Mouse (Mus musculus) liver, embryonic 16.5 days (tissue): ENCODE data around the gene Tyrobp. TPM values are rescaled to one million over a fixed set of nuclear protein-coding genes. Genes with fewer than 3 reads are reported as not detected.

Source experiments
- ATAC-seq: fragments of 200-750 bp; cut with Nextera tagmentation; 2 replicates; pipeline ENCODE4 v1.8.0; 2017; ENCODE audit warnings: low read depth, mild to moderate bottlenecking, moderate number of reproducible peaks, moderate library complexity
- H3K27ac ChIP-seq: fragments of 300-500 bp; sonication (generic); 2 replicates; pipeline ENCODE4 v1.5.1; 2014; ENCODE audit warnings: mild to moderate bottlenecking, low read length
- H3K27me3 ChIP-seq: fragments of 300-500 bp; sonication (generic); 2 replicates; pipeline ENCODE4 v1.6.1; 2014; ENCODE audit warnings: low read depth, low read length, mixed read lengths; ENCODE audit not compliant: control insufficient read depth, insufficient read depth
- H3K36me3 ChIP-seq: fragments of 300-500 bp; sonication (generic); 2 replicates; pipeline ENCODE4 v1.6.1; 2014; ENCODE audit warnings: mild to moderate bottlenecking; ENCODE audit not compliant: control insufficient read depth, insufficient read depth
- H3K4me1 ChIP-seq: fragments of 300-500 bp; sonication (generic); 2 replicates; pipeline ENCODE4 v1.6.1; 2014; ENCODE audit warnings: low read depth, low read length, mixed read lengths; ENCODE audit not compliant: control insufficient read depth
- H3K4me2 ChIP-seq: fragments of 300-500 bp; sonication (generic); 2 replicates; pipeline ENCODE4 v1.6.1; 2014; ENCODE audit warnings: low read depth, low read length, mixed read lengths
- H3K4me3 ChIP-seq: fragments of 300-500 bp; sonication (generic); 2 replicates; pipeline ENCODE4 v1.5.1; 2014; ENCODE audit warnings: low read depth, mild to moderate bottlenecking, low read length
- H3K9ac ChIP-seq: fragments of 300-500 bp; sonication (generic); 2 replicates; pipeline ENCODE4 v1.6.1; 2014; ENCODE audit warnings: low read depth, low read length
- H3K9me3 ChIP-seq: fragments of 300-500 bp; sonication (generic); replicated peaks from 2 replicates; pipeline ENCODE4 v1.6.1; 2016; ENCODE audit warnings: low read length; ENCODE audit not compliant: control insufficient read depth
- WGBS: fragments of 180-500 bp; shearing (Covaris S2); extraction: QIAGEN DNeasy Blood & Tissue Kit; methylation state at CpG from one replicate; pipeline ENCODE4 v1.1.7; 2014; ENCODE audit not compliant: insufficient replicate concordance; 5-methylcytosine and 5-hydroxymethylcytosine counted together
- polyA plus RNA-seq: library from polyadenylated mRNA; unstranded; fragments of >200 nt; fragmentation: Nextera tagmentation; extraction: Ambion mirVana; gene quantifications from 2 replicates; pipeline ENCODE4 v1.2.1, GENCODE M21; 2015

Tyrobp gene
- polyA plus RNA-seq, 1 experiment from 2014 or later, result 154 TPM

DNA sequence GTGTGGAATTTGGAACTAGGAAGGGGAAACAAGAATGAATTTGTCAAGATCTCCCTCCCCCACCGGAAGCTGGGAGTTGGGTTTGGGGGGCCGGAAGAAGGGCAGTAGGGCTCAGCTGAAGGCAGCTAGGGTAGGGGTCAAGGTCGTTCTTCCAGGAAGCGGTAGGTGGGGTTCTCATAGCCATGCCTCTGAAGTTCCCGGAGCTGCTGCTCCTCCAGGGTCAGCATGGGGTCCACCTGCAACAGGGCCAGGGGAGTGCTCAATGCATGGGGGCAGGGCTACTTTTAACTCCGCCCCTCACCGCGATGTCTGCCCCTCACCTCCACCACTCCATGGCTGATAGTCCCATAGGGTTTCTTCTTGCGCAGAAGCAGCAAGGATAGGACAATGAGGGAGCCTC, 21.6 kb downstream of the Tyrobp start:
- no peak for ATAC-seq
- WGBS, result 30% methylated on average over 9 of the region's 9 CpGs
- peaks cover 5% of the 10 kb centered on the region; the same call in 1 of the 2 replicates for H3K27me3 ChIP-seq

GRCm38 (mm10) chr7:30436879-30437278, 23.3 kb downstream of the Tyrobp start:
- no peaks in the 10 kb centered on the region for H3K9me3 ChIP-seq
- no peak overlapping the region for H3K4me2 ChIP-seq
- no peak overlapping the region for H3K4me3 ChIP-seq
- 18% methylated on average over 10 of the region's 10 CpGs for WGBS
- no peak for ATAC-seq
- peaks cover 5% of the 10 kb centered on the region; the same call in 1 of the 2 replicates for H3K27me3 ChIP-seq
- no peaks in the 10 kb centered on the region for H3K36me3 ChIP-seq
- H3K9ac ChIP-seq, result no peak overlapping the region
- no peak overlapping the region for H3K27ac ChIP-seq
- H3K4me1 ChIP-seq, result no peaks in the 10 kb centered on the region

More for the DNA sequence above, 21.6 kb downstream of the Tyrobp start:
- no peaks in the 10 kb centered on the region for H3K36me3 ChIP-seq
- H3K27ac ChIP-seq, result no peak overlapping the region
- no peak overlapping the region for H3K4me2 ChIP-seq
- H3K4me3 ChIP-seq, result no peak overlapping the region
- H3K9ac ChIP-seq, result no peak overlapping the region
- H3K9me3 ChIP-seq, result no peaks in the 10 kb centered on the region
- no peaks in the 10 kb centered on the region for H3K4me1 ChIP-seq

- no peak for ATAC-seq
- Histone ChIP-seq H3K4me1 (peaks cover 8% of the 10 kb centered on the region), H3K27me3 (peaks cover 17% of the 10 kb centered on the region), H3K27ac (no peak overlapping the region), H3K4me3 (no peak overlapping the region), H3K36me3 (no peaks in the 10 kb centered on the region), H3K9ac (no peak overlapping the region), H3K9me3 (no peaks in the 10 kb centered on the region), H3K4me2 (no peak overlapping the region)
- WGBS, result 68% methylated on average over 13 of the region's 13 CpGs
Measured at GRCm38 (mm10) chr7:30439734-30440133, 26.2 kb downstream of the Tyrobp start.

DNA sequence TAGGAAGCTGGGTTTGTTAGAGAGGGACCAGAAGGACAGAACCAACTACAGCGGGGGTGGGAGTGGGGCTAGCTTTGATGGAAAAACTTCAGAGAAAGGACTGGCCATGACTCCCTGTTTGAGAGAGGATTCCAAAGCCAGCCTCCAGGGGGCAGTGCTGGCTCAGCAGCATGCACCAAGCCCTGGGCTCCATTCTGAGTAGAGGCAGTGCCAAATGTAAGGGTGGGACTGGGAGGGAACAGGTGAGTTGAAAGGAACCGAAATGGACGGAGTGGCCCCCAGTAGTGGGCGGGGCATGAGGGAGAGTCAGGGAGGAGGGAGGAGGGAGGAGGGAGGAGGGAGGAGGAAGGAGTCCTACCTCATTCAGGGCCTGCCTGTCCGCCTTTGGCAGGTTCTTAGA, 27.1 kb downstream of the Tyrobp start:
- 13% methylated on average over 5 of the region's 5 CpGs for WGBS
- no peak overlapping the region for H3K27ac ChIP-seq
- H3K36me3 ChIP-seq, result no peaks in the 10 kb centered on the region
- H3K4me2 ChIP-seq, result no peak overlapping the region
- no peaks in the 10 kb centered on the region for H3K9me3 ChIP-seq
- ATAC-seq, result no peak
- peaks cover 27% of the 10 kb centered on the region for H3K27me3 ChIP-seq
- H3K4me3 ChIP-seq, result no peak overlapping the region
- peaks cover 9% of the 10 kb centered on the region for H3K4me1 ChIP-seq
- no peak overlapping the region for H3K9ac ChIP-seq

DNA sequence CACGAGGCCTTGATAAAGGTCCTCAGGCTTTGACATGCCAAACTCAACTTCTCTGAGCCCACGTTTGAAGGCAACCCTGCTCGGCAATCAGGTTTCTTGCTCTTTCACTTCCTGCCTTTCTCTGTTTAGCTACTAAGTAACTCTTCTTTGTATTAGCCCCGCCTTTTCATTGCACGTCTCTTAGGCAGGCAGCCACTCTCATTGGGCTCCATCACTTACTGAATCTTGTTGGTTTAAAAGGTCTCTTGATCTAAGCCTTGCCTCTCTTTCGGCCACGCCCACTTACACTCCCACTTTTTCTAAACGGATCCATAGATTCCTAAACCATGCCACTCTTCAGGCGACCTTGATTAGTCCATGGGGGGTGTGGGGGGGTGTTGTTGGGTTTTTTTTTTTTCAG, 30.1 kb downstream of the Tyrobp start:
- no peak overlapping the region for H3K4me3 ChIP-seq
- 17% methylated on average over 9 of the region's 9 CpGs for WGBS
- H3K4me2 ChIP-seq, result no peak overlapping the region
- H3K9me3 ChIP-seq, result no peaks in the 10 kb centered on the region; the same call in 1 of the 2 replicates
- ATAC-seq, result no peak
- H3K36me3 ChIP-seq, result no peaks in the 10 kb centered on the region
- no peak overlapping the region for H3K9ac ChIP-seq
- peaks cover 9% of the 10 kb centered on the region for H3K4me1 ChIP-seq
- H3K27ac ChIP-seq, result no peak overlapping the region
- H3K27me3 ChIP-seq, result peaks cover 27% of the 10 kb centered on the region

DNA sequence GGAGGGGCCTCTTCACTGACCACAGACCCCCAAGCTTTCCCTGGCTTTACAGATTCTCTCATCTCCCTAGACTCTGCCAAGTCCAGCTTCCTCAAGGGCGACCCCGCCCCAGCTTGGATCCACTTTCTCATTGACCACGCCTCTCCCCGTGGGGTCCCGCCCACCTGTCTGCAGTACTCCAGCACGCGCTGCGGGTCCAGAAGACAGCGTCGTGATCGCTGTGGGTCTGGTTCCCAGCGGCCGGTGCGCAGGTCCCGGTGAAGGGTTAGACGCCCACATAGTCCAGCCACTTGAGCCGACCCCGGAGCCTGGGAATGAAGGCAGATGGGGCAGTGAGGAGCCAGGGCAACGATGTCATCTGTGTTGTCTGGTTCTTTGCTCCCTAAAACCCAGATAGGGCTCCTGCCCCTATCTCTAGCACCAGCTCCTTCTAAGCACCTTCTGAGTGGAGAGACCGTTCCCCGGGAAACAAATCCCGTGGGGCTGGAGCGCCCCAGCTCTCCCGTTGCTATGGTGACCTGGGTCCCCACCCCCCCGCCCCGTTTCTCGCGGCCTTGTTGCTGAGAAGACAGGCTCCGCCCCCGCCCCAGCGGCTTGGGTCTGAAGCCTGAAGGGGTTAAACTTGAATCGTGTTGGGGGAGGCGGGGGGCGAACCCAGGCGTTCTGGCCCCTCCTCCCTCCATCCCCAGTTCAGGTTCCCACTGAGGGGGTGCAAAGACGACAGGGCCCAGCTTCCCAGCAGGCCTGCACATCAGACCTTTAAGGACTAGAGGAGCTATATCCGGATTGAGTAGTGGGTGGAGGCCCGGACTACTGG, 30.8 kb downstream of the Tyrobp start:
- Histone ChIP-seq H3K4me2 (peak overlapping the region; percentile 63), H3K9ac (no peak overlapping the region), H3K9me3 (no peaks in the 10 kb centered on the region; the same call in 1 of the 2 replicates), H3K27me3 (peaks cover 27% of the 10 kb centered on the region), H3K36me3 (no peaks in the 10 kb centered on the region), H3K4me3 (peak overlapping the region; percentile 60), H3K4me1 (peaks cover 9% of the 10 kb centered on the region), H3K27ac (no peak overlapping the region)
- WGBS, result 1% methylated on average over 38 of the region's 38 CpGs
- peak; percentile 28; the same call in 1 of the 2 replicates for ATAC-seq

- WGBS, result 1% methylated on average over 60 of the region's 72 CpGs
- peak; percentile 65 for ATAC-seq
- Histone ChIP-seq H3K27me3 (peaks cover 27% of the 10 kb centered on the region), H3K4me3 (peak within 1 kb of the TSS; percentile 60), H3K4me2 (peak within 1 kb of the TSS; percentile 63), H3K36me3 (no peaks in the 10 kb centered on the region), H3K9me3 (no peaks in the 10 kb centered on the region; the same call in 1 of the 2 replicates), H3K27ac (no peak within 1 kb of the TSS), H3K9ac (peak within 1 kb of the TSS; percentile 41; the same call in 1 of the 2 replicates), H3K4me1 (peaks cover 9% of the 10 kb centered on the region)
Measured at GRCm38 (mm10) chr7:30444971-30445751, 31.6 kb downstream of the Tyrobp start, which contains the start of gene Aplp1. Gene Aplp1 (minus strand): TSS chr7:30445535.

DNA sequence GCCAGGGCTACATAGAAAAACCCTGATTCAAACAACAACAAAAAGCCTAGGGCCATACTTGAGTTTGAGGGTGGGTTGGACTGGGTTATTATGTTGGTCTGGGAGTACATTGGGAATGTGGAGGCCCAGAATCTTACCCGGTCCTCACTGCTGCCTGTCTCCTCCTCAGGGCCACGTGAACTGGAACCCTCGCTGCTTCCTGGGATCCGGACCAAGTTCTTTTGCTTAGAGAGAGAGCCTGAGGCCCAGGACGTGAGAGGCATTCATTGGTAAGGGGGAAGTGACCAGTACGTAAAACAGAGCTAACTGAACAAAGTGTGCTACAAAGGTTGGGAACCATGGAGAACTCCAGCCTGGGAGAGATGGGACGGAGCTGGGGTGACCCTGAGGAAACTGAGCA, 36.7 kb downstream of the Tyrobp start:
- H3K9me3 ChIP-seq, result no peaks in the 10 kb centered on the region; the same call in 1 of the 2 replicates
- no peaks in the 10 kb centered on the region for H3K36me3 ChIP-seq
- no peak for ATAC-seq
- no peak overlapping the region for H3K4me3 ChIP-seq
- H3K27me3 ChIP-seq, result peaks cover 34% of the 10 kb centered on the region
- peaks cover 7% of the 10 kb centered on the region for H3K4me1 ChIP-seq
- H3K27ac ChIP-seq, result no peak overlapping the region
- H3K4me2 ChIP-seq, result no peak overlapping the region
- 56% methylated on average over 7 of the region's 7 CpGs for WGBS
- no peak overlapping the region for H3K9ac ChIP-seq
